Mouse (Mus musculus) ES-Bruce4 (cell line): ENCODE results near the gene Arl15.

Experiments used
- CTCF ChIP-seq: IDR thresholded peaks from one replicate; pipeline ENCODE4 v1.8.1; 2011; ENCODE audit warnings: low read depth, low read length
- POLR2A ChIP-seq: IDR thresholded peaks from one replicate; pipeline ENCODE4 v1.8.1; 2011; ENCODE audit warnings: low read length; ENCODE audit not compliant: insufficient read depth

DNA sequence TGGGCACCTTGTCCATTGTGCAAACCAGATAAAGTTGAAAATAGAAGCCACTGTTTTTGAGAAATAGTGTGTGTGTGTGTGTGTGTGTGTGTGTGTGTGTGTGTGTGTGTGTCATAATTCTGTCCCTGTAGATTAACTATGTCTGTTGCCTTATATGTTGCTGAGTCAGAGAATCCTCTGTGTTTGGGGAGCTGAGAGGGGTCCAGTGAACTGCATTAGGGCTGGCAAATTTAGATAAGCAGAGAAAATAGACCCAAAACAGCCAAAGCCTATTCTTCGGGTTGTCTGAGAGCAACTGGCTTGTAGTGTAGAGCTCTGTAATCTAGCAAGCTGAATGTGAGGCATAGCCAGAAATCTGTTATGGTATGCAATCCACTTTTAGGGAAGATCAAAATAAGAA lies 348.9 kb downstream of the Arl15 start:
- TF ChIP-seq POLR2A (no peak), CTCF (no peak)
